Mouse (Mus musculus): ENCODE data around the gene Npas4.
"Not testable (repeated sequence)": the region's sequence is repeated elsewhere in the genome, so short reads cannot be mapped to it uniquely, and the experiment has no call there.

Gene Npas4

GRCm38 (mm10) chr19:4990256-4990625, at the start of gene Npas4:
Npas4 (minus strand) TSS chr19:4990316.
- no peak for DNase-seq (ENCODE audit: low spot score)

- DNase-seq (ENCODE audit: low spot score): no peak
These were observed 49.4 kb upstream of the Npas4 start for GRCm38 (mm10) chr19:5039301-5040114.

GRCm38 (mm10) chr19:5038709-5039156, 48.6 kb upstream of the Npas4 start, which contains the start of the genes B4gat1 and AC124502.3:
B4gat1 (plus strand) TSS chr19:5038826.
AC124502.3 (plus strand) TSS chr19:5038891.
- peak; percentile 91 for DNase-seq (ENCODE audit: low spot score)

- peak; percentile 40 for DNase-seq (ENCODE audit: low spot score)
These were observed 47.8 kb upstream of the Npas4 start for GRCm38 (mm10) chr19:5037678-5038571.

GRCm38 (mm10) chr19:5036577-5036976, 46.5 kb upstream of the Npas4 start:
- DNase-seq (ENCODE audit: low spot score): no peak

- no peak for DNase-seq (ENCODE audit: low spot score)
These were observed 42.6 kb upstream of the Npas4 start for GRCm38 (mm10) chr19:5032686-5033085.

GRCm38 (mm10) chr19:5026111-5026510, 36.0 kb upstream of the Npas4 start:
- no peak for DNase-seq (ENCODE audit: low spot score)

GRCm38 (mm10) chr19:5023621-5024479, 33.7 kb upstream of the Npas4 start, which contains the start of gene Slc29a2:
Slc29a2 (plus strand) TSS chr19:5023860.
- DNase-seq (ENCODE audit: low spot score): peak; percentile 87

- no peak for DNase-seq (ENCODE audit: low spot score)
These were observed 31.3 kb upstream of the Npas4 start for GRCm38 (mm10) chr19:5021416-5021815.

- no peak for DNase-seq (ENCODE audit: low spot score)
These were observed 28.1 kb upstream of the Npas4 start for GRCm38 (mm10) chr19:5018191-5018590.

GRCm38 (mm10) chr19:5017611-5018010, 27.5 kb upstream of the Npas4 start:
- DNase-seq (ENCODE audit: low spot score): no peak

- DNase-seq (ENCODE audit: low spot score): peak; percentile 81
These were observed 26.7 kb upstream of the Npas4 start for GRCm38 (mm10) chr19:5016782-5017181.

GRCm38 (mm10) chr19:5016221-5016742, 26.2 kb upstream of the Npas4 start:
- DNase-seq (ENCODE audit: low spot score): peak; percentile 61

GRCm38 (mm10) chr19:5014961-5015398, 24.9 kb upstream of the Npas4 start:
- peak; percentile 70 for DNase-seq (ENCODE audit: low spot score)

GRCm38 (mm10) chr19:5013138-5013537, 23.0 kb upstream of the Npas4 start:
- no peak for DNase-seq (ENCODE audit: low spot score)

- peak; percentile 34 for DNase-seq (ENCODE audit: low spot score)
These were observed 14.8 kb upstream of the Npas4 start for GRCm38 (mm10) chr19:5004925-5005324.

GRCm38 (mm10) chr19:5003644-5004043, 13.5 kb upstream of the Npas4 start:
- DNase-seq (ENCODE audit: low spot score): not testable (repeated sequence)

- peak; percentile 86 for DNase-seq (ENCODE audit: low spot score)
These were observed 11.7 kb upstream of the Npas4 start for GRCm38 (mm10) chr19:5001666-5002406.

- peak; percentile 53 for DNase-seq (ENCODE audit: low spot score)
These were observed 9.5 kb upstream of the Npas4 start for GRCm38 (mm10) chr19:4999445-5000140.

GRCm38 (mm10) chr19:4994043-4994442, 3.9 kb upstream of the Npas4 start:
- no peak for DNase-seq (ENCODE audit: low spot score)

Data from adipocyte (in vitro differentiated cells).